In the genomic region with DNA sequence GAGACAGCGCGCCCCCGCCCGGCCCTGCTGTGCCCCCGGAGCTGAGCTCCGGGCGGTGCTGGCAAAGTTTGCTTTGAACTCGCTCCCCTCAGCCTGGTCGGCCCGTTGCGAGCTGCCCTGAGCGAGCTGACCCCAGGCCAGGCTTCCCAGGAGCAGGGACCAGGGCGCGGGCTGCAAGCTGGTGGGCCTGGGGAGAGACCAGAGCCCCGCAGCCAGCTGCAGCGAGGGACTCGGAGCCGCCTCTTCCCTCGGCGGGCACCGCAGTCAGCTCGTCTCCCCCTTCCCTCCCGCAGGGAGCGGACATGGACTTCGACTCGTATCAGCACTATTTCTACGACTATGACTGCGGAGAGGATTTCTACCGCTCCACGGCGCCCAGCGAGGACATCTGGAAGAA, we compare ENCODE assay signal across 8 mouse cellular contexts. TPM values are rescaled to one million over a fixed set of nuclear protein-coding genes. Genes with fewer than 3 reads are reported as not detected.
DNase-seq lines count a peak whose midpoint lies in the region; ATAC-seq lines count a peak whose summit lies in the region.

No protein-coding gene starts in this region.

- peak; percentile 18 for ATAC-seq in hindbrain, embryonic 11.5 days (ENCODE audit: low FRiP score)
- 0 out of 2 replicates have a peak, but pooled peaks have one; percentile 7 for ATAC-seq in liver, embryonic 12.5 days
- peak; percentile 14; the same call in 1 of the 2 replicates for ATAC-seq in neural tube, embryonic 12.5 days (ENCODE audit: low FRiP score, low read depth)

- peak; percentile 23 for DNase-seq in cerebellum, adult 8-10 months
- no peak for DNase-seq in cerebellum, postnatal 36 days
- peak; percentile 17 to 31 for DNase-seq in thymus, adult 18-20 months
- no peak for DNase-seq in thymus, postnatal 4 days
- DNase-seq in hindbrain, embryonic 11.5 days (ENCODE audit: low spot score): no peak
- DNase-seq in retina, embryonic 14.5 days (ENCODE audit: low spot score): no peak

- H3K36me3 ChIP-seq in hindbrain, embryonic 11.5 days (ENCODE audit: control insufficient read depth, insufficient read depth, low read length): no peaks in the 10 kb centered on the region
- no peaks in the 10 kb centered on the region for H3K36me3 ChIP-seq in liver, embryonic 12.5 days
- peaks cover 11% of the 10 kb centered on the region for H3K36me3 ChIP-seq in neural tube, embryonic 12.5 days

- H3K4me1 ChIP-seq in hindbrain, embryonic 11.5 days (replicated peaks; ENCODE audit: control insufficient read depth, insufficient read depth, low read length): peaks cover 12% of the 10 kb centered on the region
- peaks cover 19% of the 10 kb centered on the region for H3K4me1 ChIP-seq in liver, embryonic 12.5 days
- peaks cover 24% of the 10 kb centered on the region for H3K4me1 ChIP-seq in neural tube, embryonic 12.5 days

- no peaks in the 10 kb centered on the region for H3K27me3 ChIP-seq in hindbrain, embryonic 11.5 days (ENCODE audit: control insufficient read depth, insufficient read depth, low read length)
- H3K27me3 ChIP-seq in liver, embryonic 12.5 days (replicated peaks): peaks cover 71% of the 10 kb centered on the region
- no peaks in the 10 kb centered on the region for H3K27me3 ChIP-seq in neural tube, embryonic 12.5 days (replicated peaks)

- H3K4me2 ChIP-seq in hindbrain, embryonic 11.5 days (replicated peaks; ENCODE audit: low read depth, low read length): peak overlapping the region; percentile 81
- peak overlapping the region; percentile 94 for H3K4me2 ChIP-seq in liver, embryonic 12.5 days
- H3K4me2 ChIP-seq in neural tube, embryonic 12.5 days (replicated peaks): peak overlapping the region; percentile 80

- H3K9ac ChIP-seq in hindbrain, embryonic 11.5 days (ENCODE audit: low read depth, low read length): peak overlapping the region; percentile 93
- H3K9ac ChIP-seq in liver, embryonic 12.5 days: peak overlapping the region; percentile 40
- H3K9ac ChIP-seq in neural tube, embryonic 12.5 days: peak overlapping the region; percentile 93

- peak overlapping the region; percentile 98 for H3K27ac ChIP-seq in hindbrain, embryonic 11.5 days (ENCODE audit: low read depth, low read length)
- H3K27ac ChIP-seq in liver, embryonic 12.5 days: no peak overlapping the region
- H3K27ac ChIP-seq in neural tube, embryonic 12.5 days: peak overlapping the region; percentile 82

- no peaks in the 10 kb centered on the region for H3K9me3 ChIP-seq in hindbrain, embryonic 11.5 days (ENCODE audit: control insufficient read depth, low read length)
- H3K9me3 ChIP-seq in liver, embryonic 12.5 days (replicated peaks): no peaks in the 10 kb centered on the region
- H3K9me3 ChIP-seq in neural tube, embryonic 12.5 days: no peaks in the 10 kb centered on the region

- peak overlapping the region; percentile 88 for H3K4me3 ChIP-seq in hindbrain, embryonic 11.5 days (ENCODE audit: low read depth, low read length)
- H3K4me3 ChIP-seq in liver, embryonic 12.5 days: peak overlapping the region; percentile 65
- peak overlapping the region; percentile 88 for H3K4me3 ChIP-seq in neural tube, embryonic 12.5 days

- WGBS in hindbrain, embryonic 11.5 days: under 1% methylated on average over 28 of the region's 32 CpGs
- WGBS in liver, embryonic 12.5 days (ENCODE audit: insufficient replicate concordance): under 1% methylated on average over 28 of the region's 32 CpGs
- under 1% methylated on average over 32 of the region's 32 CpGs for WGBS in neural tube, embryonic 12.5 days

RNA-seq across cellular contexts. Expression of a gene that starts 0.8 kb away (rescaled TPM):
- polyA plus RNA-seq in hindbrain, embryonic 11.5 days (2014; fragmentation: Nextera tagmentation; extraction: Ambion mirVana): 76.1 and 92.7 TPM in 2 replicates
- polyA plus RNA-seq in liver, embryonic 12.5 days (2016; fragmentation: Nextera tagmentation; extraction: Ambion mirVana): 1.2 and 1.6 TPM in 2 replicates
- polyA plus RNA-seq in neural tube, embryonic 12.5 days (2016; fragmentation: Nextera tagmentation; extraction: Ambion mirVana): 123 and 125 TPM in 2 replicates

RNA-seq across cellular contexts. Expression of a gene that starts 20.2 kb away (rescaled TPM):
- polyA plus RNA-seq in hindbrain, embryonic 11.5 days (2014; fragmentation: Nextera tagmentation; extraction: Ambion mirVana): 24.4 and 26.6 TPM in 2 replicates
- 8.9 and 10.9 TPM in 2 replicates for polyA plus RNA-seq in liver, embryonic 12.5 days (2016; fragmentation: Nextera tagmentation; extraction: Ambion mirVana)
- polyA plus RNA-seq in neural tube, embryonic 12.5 days (2016; fragmentation: Nextera tagmentation; extraction: Ambion mirVana): 26.6 and 29.7 TPM in 2 replicates

RNA-seq across cellular contexts. Expression of a gene that starts 35.2 kb away (rescaled TPM):
- 25.2 and 27.0 TPM in 2 replicates for polyA plus RNA-seq in hindbrain, embryonic 11.5 days (2014; fragmentation: Nextera tagmentation; extraction: Ambion mirVana)
- 0.14 and 0.28 TPM in 2 replicates for polyA plus RNA-seq in liver, embryonic 12.5 days (2016; fragmentation: Nextera tagmentation; extraction: Ambion mirVana)
- 21.4 and 22.0 TPM in 2 replicates for polyA plus RNA-seq in neural tube, embryonic 12.5 days (2016; fragmentation: Nextera tagmentation; extraction: Ambion mirVana)

Comparison
In these comparisons a context has a peak if more than half of its experiments do, and no peak if none do; other contexts are left out.
1. DNase-seq: peak in cerebellum, adult 8-10 months (single experiment) and thymus, adult 18-20 months (2 of 2); none in cerebellum, postnatal 36 days (0 of 2), thymus, postnatal 4 days (single experiment), hindbrain, embryonic 11.5 days (single experiment) and retina, embryonic 14.5 days (single experiment).
2. H3K9ac ChIP-seq: peak in every context shown above with its lines; median percentile 93 in hindbrain, embryonic 11.5 days; 93 in neural tube, embryonic 12.5 days; 40 in liver, embryonic 12.5 days.
3. RNA of a gene that starts 0.8 kb away (polyA plus RNA-seq): 123 to 125 TPM in neural tube, embryonic 12.5 days and 76.1 to 92.7 TPM in hindbrain, embryonic 11.5 days; 1.2 to 1.6 TPM in liver, embryonic 12.5 days; every median in the first group is over 10 times any median in the second.
4. RNA of a gene that starts 35.2 kb away (polyA plus RNA-seq): 25.2 to 27.0 TPM in hindbrain, embryonic 11.5 days and 21.4 to 22.0 TPM in neural tube, embryonic 12.5 days; 0.14 to 0.28 TPM in liver, embryonic 12.5 days; every median in the first group is over 10 times any median in the second.
5. Peak in every context shown above with its lines, with median percentiles within 50 percentile points of each other: ATAC-seq, H3K4me2 ChIP-seq and H3K4me3 ChIP-seq.